Mouse (Mus musculus): ENCODE data around the gene Pea15a. TPM values are rescaled to one million over a fixed set of nuclear protein-coding genes. Genes with fewer than 3 reads are reported as not detected.

Pea15a gene
- polyA plus RNA-seq, 1 experiment, result 120 TPM

- H3K79me2 ChIP-seq (ENCODE audit: control insufficient read depth, insufficient read depth), result peaks cover 13% of the 10 kb centered on the region
- no peak overlapping the region for H3ac ChIP-seq (ENCODE audit: control insufficient read depth, insufficient read length)
- H3K36me3 ChIP-seq (ENCODE audit: control insufficient read depth, insufficient read depth), result peaks cover 39% of the 10 kb centered on the region
- H3K4me2 ChIP-seq (ENCODE audit: low read depth), result no peak overlapping the region
- TF ChIP-seq POLR2AphosphoS2 (IDR thresholded peaks at IDR 0.05; ENCODE audit: insufficient read length, low read depth), result peak; percentile 21
- no peak for TF ChIP-seq MYOG (IDR thresholded peaks at IDR 0.05; ENCODE audit: control insufficient read depth in 1 of 3, insufficient read depth in 1 of 3, insufficient read length in 2 of 3, low read depth in 2 of 3)
- no peak overlapping the region for H3K4me3 ChIP-seq
- no peaks in the 10 kb centered on the region for H3K27me3 ChIP-seq (ENCODE audit: control insufficient read depth, insufficient read depth, insufficient read length)
These were observed 5.6 kb downstream of the Pea15a start for GRCm38 (mm10) chr1:172200871-172201447.

- Histone ChIP-seq H3K36me3 (ENCODE audit: control insufficient read depth, insufficient read depth) (peaks cover 45% of the 10 kb centered on the region), H3K4me2 (ENCODE audit: low read depth) (no peak overlapping the region), H3K79me2 (ENCODE audit: control insufficient read depth, insufficient read depth) (peaks cover 5% of the 10 kb centered on the region), H3K27me3 (ENCODE audit: control insufficient read depth, insufficient read depth, insufficient read length) (no peaks in the 10 kb centered on the region), H3ac (ENCODE audit: control insufficient read depth, insufficient read length) (no peak overlapping the region), H3K4me3 (no peak overlapping the region)
- TF ChIP-seq POLR2A (IDR thresholded peaks at IDR 0.05; ENCODE audit: insufficient read length, low read depth), result no peak
- TF ChIP-seq SRF (IDR thresholded peaks at IDR 0.05; ENCODE audit: control insufficient read depth, insufficient read length, low read depth), result no peak
- no peak for TF ChIP-seq TCF3 (IDR thresholded peaks at IDR 0.05; ENCODE audit: insufficient read length, low read depth)
- no peak for TF ChIP-seq USF1 (IDR thresholded peaks at IDR 0.05; ENCODE audit: low read depth)
- no peak for TF ChIP-seq REST (IDR thresholded peaks at IDR 0.05; ENCODE audit: insufficient read depth, insufficient read length)
- no peak for TF ChIP-seq MYOD1 (IDR thresholded peaks at IDR 0.05; ENCODE audit: control insufficient read depth in 1 of 3, insufficient read length in 2 of 3, low read depth in 2 of 3)
- no peak for TF ChIP-seq CEBPB (IDR thresholded peaks at IDR 0.05; ENCODE audit: insufficient read depth, poor library complexity, severe bottlenecking)
- no peak for TF ChIP-seq MAX (IDR thresholded peaks at IDR 0.05; ENCODE audit: low read depth)
- no peak for TF ChIP-seq POLR2AphosphoS2 (IDR thresholded peaks at IDR 0.05; ENCODE audit: insufficient read length, low read depth)
- TF ChIP-seq TCF12 (IDR thresholded peaks at IDR 0.05; ENCODE audit: insufficient read depth, poor library complexity, severe bottlenecking), result no peak
- TF ChIP-seq E2F4 (IDR thresholded peaks at IDR 0.05; ENCODE audit: insufficient read depth), result no peak
- TF ChIP-seq MYOG (IDR thresholded peaks at IDR 0.05; ENCODE audit: control insufficient read depth in 1 of 3, insufficient read depth in 1 of 3, insufficient read length in 2 of 3, low read depth in 2 of 3), result no peak
These were observed 6.4 kb downstream of the Pea15a start for GRCm38 (mm10) chr1:172200161-172200560.

GRCm38 (mm10) chr1:172198996-172199395 lies 7.6 kb downstream of the Pea15a start:
- Histone ChIP-seq H3K4me2 (ENCODE audit: low read depth) (no peak overlapping the region), H3K79me2 (ENCODE audit: control insufficient read depth, insufficient read depth) (peaks cover 5% of the 10 kb centered on the region), H3K27me3 (ENCODE audit: control insufficient read depth, insufficient read depth, insufficient read length) (no peaks in the 10 kb centered on the region), H3K4me3 (no peak overlapping the region), H3ac (ENCODE audit: control insufficient read depth, insufficient read length) (no peak overlapping the region), H3K36me3 (ENCODE audit: control insufficient read depth, insufficient read depth) (peaks cover 45% of the 10 kb centered on the region)
- TF ChIP-seq USF1 (IDR thresholded peaks at IDR 0.05; ENCODE audit: low read depth), result no peak
- TF ChIP-seq REST (IDR thresholded peaks at IDR 0.05; ENCODE audit: insufficient read depth, insufficient read length), result no peak
- no peak for TF ChIP-seq MYOG (IDR thresholded peaks at IDR 0.05; ENCODE audit: control insufficient read depth in 1 of 3, insufficient read depth in 1 of 3, insufficient read length in 2 of 3, low read depth in 2 of 3)
- TF ChIP-seq POLR2AphosphoS2 (IDR thresholded peaks at IDR 0.05; ENCODE audit: insufficient read length, low read depth), result no peak
- TF ChIP-seq CEBPB (IDR thresholded peaks at IDR 0.05; ENCODE audit: insufficient read depth, poor library complexity, severe bottlenecking), result no peak
- no peak for TF ChIP-seq MYOD1 (IDR thresholded peaks at IDR 0.05; ENCODE audit: control insufficient read depth in 1 of 3, insufficient read length in 2 of 3, low read depth in 2 of 3)
- no peak for TF ChIP-seq SRF (IDR thresholded peaks at IDR 0.05; ENCODE audit: control insufficient read depth, insufficient read length, low read depth)
- no peak for TF ChIP-seq TCF12 (IDR thresholded peaks at IDR 0.05; ENCODE audit: insufficient read depth, poor library complexity, severe bottlenecking)
- TF ChIP-seq TCF3 (IDR thresholded peaks at IDR 0.05; ENCODE audit: insufficient read length, low read depth), result no peak
- no peak for TF ChIP-seq MAX (IDR thresholded peaks at IDR 0.05; ENCODE audit: low read depth)
- no peak for TF ChIP-seq E2F4 (IDR thresholded peaks at IDR 0.05; ENCODE audit: insufficient read depth)
- no peak for TF ChIP-seq POLR2A (IDR thresholded peaks at IDR 0.05; ENCODE audit: insufficient read length, low read depth)

GRCm38 (mm10) chr1:172198316-172198715 lies 8.3 kb downstream of the Pea15a start:
- H3K4me3 ChIP-seq, result no peak overlapping the region
- peaks cover 5% of the 10 kb centered on the region for H3K79me2 ChIP-seq (ENCODE audit: control insufficient read depth, insufficient read depth)
- H3K36me3 ChIP-seq (ENCODE audit: control insufficient read depth, insufficient read depth), result peaks cover 49% of the 10 kb centered on the region
- H3ac ChIP-seq (ENCODE audit: control insufficient read depth, insufficient read length), result no peak overlapping the region
- TF ChIP-seq POLR2AphosphoS2 (IDR thresholded peaks at IDR 0.05; ENCODE audit: insufficient read length, low read depth) (peak; percentile 48), TCF3 (IDR thresholded peaks at IDR 0.05; ENCODE audit: insufficient read length, low read depth) (no peak)
- H3K27me3 ChIP-seq (ENCODE audit: control insufficient read depth, insufficient read depth, insufficient read length), result no peaks in the 10 kb centered on the region
- H3K4me2 ChIP-seq (ENCODE audit: low read depth), result no peak overlapping the region

- Histone ChIP-seq H3K79me2 (ENCODE audit: control insufficient read depth, insufficient read depth) (peaks cover 5% of the 10 kb centered on the region), H3K27me3 (ENCODE audit: control insufficient read depth, insufficient read depth, insufficient read length) (no peaks in the 10 kb centered on the region), H3K4me2 (ENCODE audit: low read depth) (no peak overlapping the region), H3K36me3 (ENCODE audit: control insufficient read depth, insufficient read depth) (peaks cover 49% of the 10 kb centered on the region), H3ac (ENCODE audit: control insufficient read depth, insufficient read length) (no peak overlapping the region), H3K4me3 (no peak overlapping the region)
- TF ChIP-seq POLR2A (IDR thresholded peaks at IDR 0.05; ENCODE audit: insufficient read length, low read depth) (peak; percentile 20), MAX (IDR thresholded peaks at IDR 0.05; ENCODE audit: low read depth) (no peak), MYOD1 (IDR thresholded peaks at IDR 0.05; ENCODE audit: control insufficient read depth in 1 of 3, insufficient read length in 2 of 3, low read depth in 2 of 3) (no peak)
These were observed 8.8 kb downstream of the Pea15a start for GRCm38 (mm10) chr1:172197851-172198250.
